Mouse (Mus musculus): ENCODE data around the gene Fam180a. TPM values are rescaled to one million over a fixed set of nuclear protein-coding genes. Genes with fewer than 3 reads are reported as not detected.

Fam180a gene
- polyA plus RNA-seq, 1 experiment from 2014 or later, result 1.6 TPM

DNA sequence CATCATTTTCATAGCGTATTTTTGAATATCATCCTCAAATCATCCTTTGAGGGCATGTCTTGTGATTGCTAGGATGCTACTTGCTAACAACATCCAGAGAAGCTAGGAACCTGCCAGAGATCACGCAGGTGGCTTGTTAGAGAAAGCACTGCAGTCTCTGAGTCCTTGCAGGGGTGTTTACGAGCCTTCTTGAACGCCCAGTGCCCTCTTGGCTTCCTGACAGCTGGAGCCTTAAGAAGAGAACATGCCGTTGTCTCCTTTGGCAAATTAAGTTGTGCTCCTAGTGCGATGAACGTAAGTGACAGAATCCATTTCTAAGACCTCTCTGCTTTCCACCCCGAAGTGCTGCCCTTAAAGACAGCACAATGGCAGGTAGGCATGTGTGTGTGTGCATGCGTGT lies 1.6 kb downstream of the Fam180a start:
- Histone ChIP-seq H3K4me2 (ENCODE audit: low read depth, low read length) (no peak overlapping the region), H3K36me3 (ENCODE audit: control insufficient read depth, insufficient read depth, low read length) (no peaks in the 10 kb centered on the region), H3K27ac (ENCODE audit: low read length) (no peak overlapping the region), H3K9me3 (ENCODE audit: control insufficient read depth, low read length) (no peaks in the 10 kb centered on the region), H3K4me3 (ENCODE audit: low read length) (no peak overlapping the region), H3K27me3 (ENCODE audit: control insufficient read depth, insufficient read depth, low read depth, low read length) (no peaks in the 10 kb centered on the region), H3K4me1 (replicated peaks; ENCODE audit: control insufficient read depth, insufficient read depth, low read length) (peaks cover 4% of the 10 kb centered on the region), H3K9ac (ENCODE audit: low read length) (no peak overlapping the region)
- ATAC-seq (ENCODE audit: low read depth), result no peak
- WGBS, result 59% methylated on average over 9 of the region's 9 CpGs

DNA sequence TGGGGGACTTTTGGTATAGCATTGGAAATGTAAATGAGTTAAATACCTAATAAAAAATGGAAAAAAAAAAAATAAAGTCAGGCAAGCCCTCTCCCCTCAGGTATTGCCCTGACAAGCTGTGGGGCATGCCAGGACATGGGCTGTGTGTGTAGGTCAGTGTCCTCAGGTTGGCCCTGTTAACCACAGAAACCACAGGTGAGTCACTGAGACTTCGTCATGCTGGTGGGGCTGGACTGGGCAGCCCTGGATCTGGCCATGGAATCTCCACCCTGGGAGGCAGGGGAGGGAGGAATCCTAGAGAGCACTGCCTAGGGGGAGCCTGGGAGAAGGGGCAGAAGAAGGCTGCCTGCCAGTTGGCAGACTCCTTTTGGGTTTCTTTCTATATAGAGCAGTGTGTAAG lies 2.9 kb downstream of the Fam180a start:
- Histone ChIP-seq H3K4me1 (replicated peaks; ENCODE audit: control insufficient read depth, insufficient read depth, low read length) (peaks cover 4% of the 10 kb centered on the region), H3K36me3 (ENCODE audit: control insufficient read depth, insufficient read depth, low read length) (no peaks in the 10 kb centered on the region), H3K27me3 (ENCODE audit: control insufficient read depth, insufficient read depth, low read depth, low read length) (no peaks in the 10 kb centered on the region), H3K27ac (ENCODE audit: low read length) (no peak overlapping the region), H3K9me3 (ENCODE audit: control insufficient read depth, low read length) (no peaks in the 10 kb centered on the region), H3K4me2 (ENCODE audit: low read depth, low read length) (no peak overlapping the region), H3K9ac (ENCODE audit: low read length) (no peak overlapping the region), H3K4me3 (ENCODE audit: low read length) (no peak overlapping the region)
- 70% methylated on average over 1 of the region's 1 CpGs for WGBS
- ATAC-seq (ENCODE audit: low read depth), result no peak

DNA sequence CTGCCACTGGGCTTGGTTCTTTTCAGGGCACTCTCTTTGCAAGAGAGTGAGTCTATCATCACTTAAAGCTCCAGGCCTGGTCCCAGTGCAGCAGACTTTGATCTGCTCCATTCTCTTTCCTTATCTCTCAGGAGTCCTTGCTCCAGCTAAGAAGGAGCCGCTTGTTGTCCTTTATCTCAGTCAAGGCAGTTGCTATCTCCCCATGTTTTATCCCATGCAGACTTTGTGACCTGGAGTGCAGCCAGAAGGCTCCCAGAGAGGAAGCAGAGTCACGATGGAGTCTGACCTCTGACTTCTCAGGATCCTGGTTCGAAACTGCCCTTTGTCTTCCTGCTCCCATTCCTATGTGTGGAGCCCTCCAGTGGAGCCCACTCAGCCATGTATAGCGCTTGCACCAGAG lies 4.8 kb downstream of the Fam180a start:
- 48% methylated on average over 4 of the region's 4 CpGs for WGBS
- no peak overlapping the region for H3K4me3 ChIP-seq (ENCODE audit: low read length)
- no peaks in the 10 kb centered on the region for H3K4me1 ChIP-seq (replicated peaks; ENCODE audit: control insufficient read depth, insufficient read depth, low read length)
- H3K36me3 ChIP-seq (ENCODE audit: control insufficient read depth, insufficient read depth, low read length), result no peaks in the 10 kb centered on the region
- no peak overlapping the region for H3K9ac ChIP-seq (ENCODE audit: low read length)
- H3K27me3 ChIP-seq (ENCODE audit: control insufficient read depth, insufficient read depth, low read depth, low read length), result no peaks in the 10 kb centered on the region
- no peak for ATAC-seq (ENCODE audit: low read depth)
- H3K27ac ChIP-seq (ENCODE audit: low read length), result no peak overlapping the region
- H3K9me3 ChIP-seq (ENCODE audit: control insufficient read depth, low read length), result no peaks in the 10 kb centered on the region
- H3K4me2 ChIP-seq (ENCODE audit: low read depth, low read length), result no peak overlapping the region

DNA sequence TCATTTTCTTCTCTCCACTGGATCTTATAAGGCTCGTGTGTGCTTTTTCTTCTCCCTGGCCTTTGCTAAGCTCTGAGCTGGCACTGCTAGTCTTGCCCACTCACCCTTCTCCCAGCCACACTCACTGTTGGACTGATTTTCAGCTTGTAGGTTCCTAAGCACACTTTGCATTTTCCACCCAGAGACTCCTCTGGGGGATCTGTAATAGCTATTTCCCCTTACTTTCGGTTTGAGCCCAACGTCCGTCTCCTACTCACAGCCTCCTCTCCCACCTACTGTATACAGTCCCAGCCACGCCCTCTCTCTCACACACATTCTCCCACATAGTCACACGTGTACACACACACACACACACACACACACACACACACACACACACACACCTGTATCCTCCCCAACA lies 6.1 kb downstream of the Fam180a start:
- ATAC-seq (ENCODE audit: low read depth), result no peak

DNA sequence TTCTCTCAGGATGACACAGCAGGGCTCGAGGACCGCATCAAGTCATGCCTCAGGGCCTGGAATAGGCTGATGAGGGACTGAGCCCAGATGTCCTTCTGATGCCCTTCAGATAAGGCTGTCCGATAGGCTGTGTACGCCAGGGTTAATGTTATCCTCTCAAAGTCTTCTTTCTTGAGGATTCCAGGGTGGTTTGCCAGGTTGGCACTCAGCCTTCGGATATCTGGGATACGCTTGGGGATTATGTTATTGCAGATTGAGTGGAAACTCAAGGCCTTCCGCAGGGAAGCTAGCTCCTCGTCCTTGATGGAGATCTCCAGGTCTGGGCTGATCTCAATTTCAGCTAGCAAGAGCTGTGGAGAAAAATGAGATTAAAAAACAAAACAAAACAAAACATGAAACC lies 12.4 kb downstream of the Fam180a start:
- WGBS, result 85% methylated on average over 8 of the region's 8 CpGs
- H3K36me3 ChIP-seq (ENCODE audit: control insufficient read depth, insufficient read depth, low read length), result no peaks in the 10 kb centered on the region
- no peaks in the 10 kb centered on the region for H3K4me1 ChIP-seq (replicated peaks; ENCODE audit: control insufficient read depth, insufficient read depth, low read length)
- no peak overlapping the region for H3K4me2 ChIP-seq (ENCODE audit: low read depth, low read length)
- no peak for ATAC-seq (ENCODE audit: low read depth)
- no peaks in the 10 kb centered on the region for H3K9me3 ChIP-seq (ENCODE audit: control insufficient read depth, low read length)
- no peak overlapping the region for H3K27ac ChIP-seq (ENCODE audit: low read length)
- H3K4me3 ChIP-seq (ENCODE audit: low read length), result no peak overlapping the region
- no peak overlapping the region for H3K9ac ChIP-seq (ENCODE audit: low read length)
- no peaks in the 10 kb centered on the region for H3K27me3 ChIP-seq (ENCODE audit: control insufficient read depth, insufficient read depth, low read depth, low read length)

More for the DNA sequence above, 6.1 kb downstream of the Fam180a start:
- H3K4me2 ChIP-seq (ENCODE audit: low read depth, low read length), result no peak overlapping the region
- no peaks in the 10 kb centered on the region for H3K27me3 ChIP-seq (ENCODE audit: control insufficient read depth, insufficient read depth, low read depth, low read length)
- no peaks in the 10 kb centered on the region for H3K4me1 ChIP-seq (replicated peaks; ENCODE audit: control insufficient read depth, insufficient read depth, low read length)
- no peak overlapping the region for H3K27ac ChIP-seq (ENCODE audit: low read length)
- no peaks in the 10 kb centered on the region for H3K36me3 ChIP-seq (ENCODE audit: control insufficient read depth, insufficient read depth, low read length)
- no peak overlapping the region for H3K9ac ChIP-seq (ENCODE audit: low read length)
- H3K9me3 ChIP-seq (ENCODE audit: control insufficient read depth, low read length), result no peaks in the 10 kb centered on the region
- no peak overlapping the region for H3K4me3 ChIP-seq (ENCODE audit: low read length)
- WGBS, result 73% methylated on average over 6 of the region's 6 CpGs

DNA sequence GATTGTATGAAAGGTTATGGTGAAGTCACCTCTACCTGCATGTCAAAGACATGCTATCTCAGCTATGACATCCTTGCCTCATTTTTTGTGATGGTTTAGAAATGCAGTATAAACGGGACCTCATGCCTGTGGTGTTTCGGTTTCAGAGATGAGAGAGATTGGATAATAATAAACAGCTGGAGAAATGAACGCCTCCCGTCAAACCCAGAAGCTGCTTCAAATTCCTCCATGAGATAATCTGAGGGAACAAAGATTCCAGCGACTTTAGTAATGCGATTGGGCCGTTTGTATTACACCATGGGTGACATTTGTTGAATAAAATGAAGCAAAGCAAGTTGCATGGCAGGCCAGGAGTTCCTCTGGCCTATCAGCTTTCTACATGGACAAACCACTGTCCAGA lies 16.5 kb downstream of the Fam180a start:
- no peak overlapping the region for H3K4me2 ChIP-seq (ENCODE audit: low read depth, low read length)
- no peaks in the 10 kb centered on the region for H3K9me3 ChIP-seq (ENCODE audit: control insufficient read depth, low read length)
- WGBS, result 45% methylated on average over 7 of the region's 7 CpGs
- ATAC-seq (ENCODE audit: low read depth), result no peak
- no peaks in the 10 kb centered on the region for H3K27me3 ChIP-seq (ENCODE audit: control insufficient read depth, insufficient read depth, low read depth, low read length)
- H3K36me3 ChIP-seq (ENCODE audit: control insufficient read depth, insufficient read depth, low read length), result no peaks in the 10 kb centered on the region
- H3K9ac ChIP-seq (ENCODE audit: low read length), result no peak overlapping the region
- no peak overlapping the region for H3K4me3 ChIP-seq (ENCODE audit: low read length)
- no peak overlapping the region for H3K27ac ChIP-seq (ENCODE audit: low read length)
- no peaks in the 10 kb centered on the region for H3K4me1 ChIP-seq (replicated peaks; ENCODE audit: control insufficient read depth, insufficient read depth, low read length)

DNA sequence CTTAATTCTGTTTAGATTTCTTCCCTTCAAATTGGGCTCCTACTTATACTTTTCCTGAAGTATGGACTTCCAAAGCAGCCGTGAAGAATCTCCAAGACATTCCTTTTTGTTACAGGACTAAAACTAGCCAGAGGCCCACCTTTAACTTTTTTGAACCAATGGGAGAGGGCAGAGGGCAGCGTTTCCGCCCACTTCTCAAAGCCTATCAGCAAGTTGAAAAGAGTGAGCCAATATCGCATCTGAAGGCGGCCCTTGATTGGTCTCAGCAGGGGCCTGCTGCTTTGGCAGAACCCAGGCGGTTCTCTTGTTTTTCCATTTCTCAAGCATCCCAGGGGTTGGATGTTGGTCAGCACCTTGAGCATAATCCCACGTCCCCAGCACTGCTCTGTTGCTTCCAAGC lies 17.9 kb downstream of the Fam180a start, which contains the start of gene Slc13a4:
Gene Slc13a4, minus strand, starts transcription at position 95 of the 400 bp plus-strand sequence.
- WGBS, result 28% methylated on average over 7 of the region's 7 CpGs
- no peak within 1 kb of the TSS for H3K4me2 ChIP-seq (ENCODE audit: low read depth, low read length)
- ATAC-seq (ENCODE audit: low read depth), result no peak

DNA sequence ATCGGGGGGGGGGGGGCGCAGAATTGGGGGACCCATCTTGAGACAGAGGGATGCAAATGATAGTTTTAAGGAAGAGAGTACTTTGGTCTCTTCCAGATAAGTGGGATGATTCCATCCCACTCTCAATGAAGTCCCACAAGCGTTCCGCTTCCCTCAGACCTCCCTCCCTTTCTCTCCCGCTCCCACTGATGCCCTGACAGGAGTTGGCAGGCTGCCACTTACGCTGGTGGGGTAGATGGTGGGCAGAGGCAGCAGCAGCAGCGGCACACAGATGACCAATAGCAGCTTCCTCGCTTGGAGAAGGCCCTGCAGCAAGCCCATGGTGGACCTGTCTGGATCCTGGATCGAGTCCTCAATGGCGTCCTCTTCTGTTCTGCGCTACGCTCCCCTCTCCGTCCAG lies 18.8 kb downstream of the Fam180a start:
- no peak overlapping the region for H3K9ac ChIP-seq (ENCODE audit: low read length)
- no peaks in the 10 kb centered on the region for H3K36me3 ChIP-seq (ENCODE audit: control insufficient read depth, insufficient read depth, low read length)
- no peak overlapping the region for H3K4me2 ChIP-seq (ENCODE audit: low read depth, low read length)
- WGBS, result 65% methylated on average over 13 of the region's 13 CpGs
- no peak overlapping the region for H3K4me3 ChIP-seq (ENCODE audit: low read length)
- H3K27ac ChIP-seq (ENCODE audit: low read length), result no peak overlapping the region
- H3K9me3 ChIP-seq (ENCODE audit: control insufficient read depth, low read length), result no peaks in the 10 kb centered on the region
- H3K27me3 ChIP-seq (ENCODE audit: control insufficient read depth, insufficient read depth, low read depth, low read length), result no peaks in the 10 kb centered on the region
- no peaks in the 10 kb centered on the region for H3K4me1 ChIP-seq (replicated peaks; ENCODE audit: control insufficient read depth, insufficient read depth, low read length)
- no peak for ATAC-seq (ENCODE audit: low read depth)

More for the DNA sequence above, 17.9 kb downstream of the Fam180a start, which contains the start of gene Slc13a4:
- no peaks in the 10 kb centered on the region for H3K9me3 ChIP-seq (ENCODE audit: control insufficient read depth, low read length)
- H3K36me3 ChIP-seq (ENCODE audit: control insufficient read depth, insufficient read depth, low read length), result no peaks in the 10 kb centered on the region
- no peak within 1 kb of the TSS for H3K9ac ChIP-seq (ENCODE audit: low read length)
- no peaks in the 10 kb centered on the region for H3K27me3 ChIP-seq (ENCODE audit: control insufficient read depth, insufficient read depth, low read depth, low read length)
- no peaks in the 10 kb centered on the region for H3K4me1 ChIP-seq (replicated peaks; ENCODE audit: control insufficient read depth, insufficient read depth, low read length)
- H3K4me3 ChIP-seq (ENCODE audit: low read length), result no peak within 1 kb of the TSS
- no peak within 1 kb of the TSS for H3K27ac ChIP-seq (ENCODE audit: low read length)

DNA sequence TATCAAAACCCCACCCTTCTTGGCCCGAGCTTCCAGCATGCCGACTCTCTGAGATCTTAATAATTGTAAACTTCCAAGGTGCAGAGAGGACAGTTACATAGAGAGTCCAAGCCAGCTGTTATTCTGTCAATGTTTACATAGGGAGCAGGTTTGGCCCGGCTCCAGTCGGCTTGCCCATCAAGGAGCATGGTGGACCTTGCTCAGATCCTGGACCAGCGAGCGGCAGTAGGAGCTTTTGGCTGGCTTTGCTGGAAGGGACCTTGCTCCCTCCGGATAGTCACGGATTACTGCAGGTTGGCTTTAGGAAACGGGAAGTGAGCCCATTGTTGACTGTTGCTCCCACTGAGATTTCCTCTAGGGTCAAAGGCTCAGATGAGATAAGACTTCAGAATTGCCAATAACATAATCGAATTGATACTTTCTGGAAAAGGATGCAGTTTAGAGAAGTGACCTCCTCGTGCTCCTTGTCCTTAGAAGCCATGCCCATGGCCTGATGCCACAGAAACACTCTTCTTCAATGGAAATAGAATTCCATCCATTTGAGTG lies 22.5 kb downstream of the Fam180a start:
- Histone ChIP-seq H3K27me3 (ENCODE audit: control insufficient read depth, insufficient read depth, low read depth, low read length) (no peaks in the 10 kb centered on the region), H3K4me3 (ENCODE audit: low read length) (no peak overlapping the region), H3K4me2 (ENCODE audit: low read depth, low read length) (no peak overlapping the region), H3K36me3 (ENCODE audit: control insufficient read depth, insufficient read depth, low read length) (no peaks in the 10 kb centered on the region), H3K4me1 (replicated peaks; ENCODE audit: control insufficient read depth, insufficient read depth, low read length) (no peaks in the 10 kb centered on the region), H3K9me3 (ENCODE audit: control insufficient read depth, low read length) (no peaks in the 10 kb centered on the region), H3K27ac (ENCODE audit: low read length) (no peak overlapping the region), H3K9ac (ENCODE audit: low read length) (no peak overlapping the region)
- ATAC-seq (ENCODE audit: low read depth), result no peak
- whole genome bisulfite sequencing, result 51% methylated on average over 11 of the region's 11 CpGs

DNA sequence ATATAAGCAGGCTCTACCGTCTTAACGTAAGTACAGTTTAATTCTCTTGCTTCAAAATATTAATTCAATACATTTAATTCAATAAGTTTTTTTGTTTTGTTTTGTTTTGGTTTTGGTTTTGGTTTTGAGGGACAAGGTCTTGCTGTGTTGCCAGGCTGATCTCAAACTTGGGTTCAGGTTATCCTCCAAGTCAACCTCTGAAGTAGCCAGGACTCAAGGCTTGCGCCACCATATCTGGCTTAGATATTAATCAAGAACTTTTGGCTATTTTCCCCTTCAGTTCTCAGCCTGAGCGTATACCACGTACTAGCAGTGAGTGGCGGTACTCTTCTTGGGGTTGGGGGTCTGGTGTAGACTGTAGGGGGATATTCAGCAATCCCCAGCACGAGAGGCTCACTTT lies 23.4 kb downstream of the Fam180a start:
- no peak overlapping the region for H3K27ac ChIP-seq (ENCODE audit: low read length)
- H3K4me3 ChIP-seq (ENCODE audit: low read length), result no peak overlapping the region
- H3K9me3 ChIP-seq (ENCODE audit: control insufficient read depth, low read length), result no peaks in the 10 kb centered on the region
- ATAC-seq (ENCODE audit: low read depth), result no peak
- no peak overlapping the region for H3K4me2 ChIP-seq (ENCODE audit: low read depth, low read length)
- 88% methylated on average over 7 of the region's 7 CpGs for WGBS
- no peaks in the 10 kb centered on the region for H3K36me3 ChIP-seq (ENCODE audit: control insufficient read depth, insufficient read depth, low read length)
- H3K27me3 ChIP-seq (ENCODE audit: control insufficient read depth, insufficient read depth, low read depth, low read length), result no peaks in the 10 kb centered on the region
- no peaks in the 10 kb centered on the region for H3K4me1 ChIP-seq (replicated peaks; ENCODE audit: control insufficient read depth, insufficient read depth, low read length)
- H3K9ac ChIP-seq (ENCODE audit: low read length), result no peak overlapping the region

Data from lung, embryonic 16.5 days (tissue).